Mouse (Mus musculus) cortical plate, adult 2 months (tissue): ENCODE measurements around the gene Sycp2l. TPM values are rescaled to one million over a fixed set of nuclear protein-coding genes. Genes with fewer than 3 reads are reported as not detected.
A peak's percentile ranks its signal among the peaks of the same experiment; 100 is the strongest.

Source experiments
- H3K27ac ChIP-seq: fragments of 200-500 bp; 2 replicates; pipeline ENCODE4 v1.5.1; 2012; ENCODE audit warnings: low read length, control low read depth, inconsistent platforms; ENCODE audit not compliant: insufficient read depth
- H3K4me1 ChIP-seq: fragments of 200-500 bp; 2 replicates; pipeline ENCODE4 v1.6.1; 2011; ENCODE audit warnings: low read length; ENCODE audit not compliant: control insufficient read depth, insufficient read depth
- H3K4me3 ChIP-seq: fragments of 200-500 bp; 2 replicates; pipeline ENCODE4 v1.5.1; 2011; ENCODE audit warnings: mild to moderate bottlenecking, low read length, control low read depth; ENCODE audit not compliant: insufficient read depth
- CTCF ChIP-seq: fragments of 200-500 bp; IDR thresholded peaks from 2 replicates; pipeline ENCODE4 v1.5.1; 2011; ENCODE audit warnings: mild to moderate bottlenecking, control low read depth, low read length; ENCODE audit not compliant: insufficient read depth; ENCODE audit errors: extremely low read depth
- POLR2A ChIP-seq: fragments of 200-500 bp; IDR thresholded peaks from 2 replicates; pipeline ENCODE4 v1.6.1; 2011; ENCODE audit warnings: mild to moderate bottlenecking, low read length, control low read depth; ENCODE audit not compliant: insufficient read depth; ENCODE audit errors: extremely low read depth
- polyA plus RNA-seq: library from polyadenylated mRNA; depleted of rRNA; stranded (reverse); fragments of >200 nt; gene quantifications from 2 replicates; pipeline ENCODE4 v1.2.3, GENCODE M21; 2012; rRNA removed

Sycp2l gene
- polyA plus RNA-seq: 0.06 and 0.54 TPM in 2 replicates

- TF ChIP-seq CTCF (no peak), POLR2A (no peak)
- H3K4me1 ChIP-seq: no peaks in the 10 kb centered on the region
- H3K27ac ChIP-seq: no peak within 1 kb of the TSS
- no peak within 1 kb of the TSS for H3K4me3 ChIP-seq
Measured at GRCm38 (mm10) chr13:41113940-41114339, at the start of gene Sycp2l. Gene Sycp2l (plus strand): TSS chr13:41114307.

DNA sequence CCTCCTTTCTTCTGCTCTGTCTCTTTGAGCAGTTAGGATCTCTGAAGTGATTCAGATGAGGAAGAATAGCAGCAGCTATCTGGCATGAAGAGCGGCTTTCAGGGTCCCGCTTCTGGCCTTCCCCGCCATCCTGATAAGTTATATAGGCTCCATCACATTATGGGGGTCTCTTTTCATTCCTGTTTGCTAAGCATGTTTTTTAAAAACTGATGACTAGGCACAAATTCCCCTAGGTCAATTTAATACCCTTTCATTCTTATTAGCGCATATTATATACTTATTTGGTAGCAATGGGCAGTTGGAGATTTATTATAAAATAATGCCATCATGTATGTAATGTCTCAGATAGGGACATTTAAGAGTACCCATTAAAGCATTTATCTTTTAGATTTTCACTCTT lies 46.5 kb upstream of the Sycp2l start:
- Histone ChIP-seq H3K4me3 (no peak overlapping the region), H3K27ac (no peak overlapping the region), H3K4me1 (no peaks in the 10 kb centered on the region)
- no peak for TF ChIP-seq POLR2A
- TF ChIP-seq CTCF: no peak

- Histone ChIP-seq H3K4me3 (no peak overlapping the region), H3K27ac (no peak overlapping the region)
- TF ChIP-seq POLR2A (no peak), CTCF (no peak)
Measured at GRCm38 (mm10) chr13:41071617-41072016, 42.5 kb upstream of the Sycp2l start.

GRCm38 (mm10) chr13:41073819-41074218 lies 40.3 kb upstream of the Sycp2l start:
- Histone ChIP-seq H3K4me3 (no peak overlapping the region), H3K4me1 (no peaks in the 10 kb centered on the region), H3K27ac (no peak overlapping the region)
- TF ChIP-seq POLR2A: no peak
- no peak for TF ChIP-seq CTCF

More at GRCm38 (mm10) chr13:41071617-41072016, 42.5 kb upstream of the Sycp2l start:
- H3K4me1 ChIP-seq: no peaks in the 10 kb centered on the region

DNA sequence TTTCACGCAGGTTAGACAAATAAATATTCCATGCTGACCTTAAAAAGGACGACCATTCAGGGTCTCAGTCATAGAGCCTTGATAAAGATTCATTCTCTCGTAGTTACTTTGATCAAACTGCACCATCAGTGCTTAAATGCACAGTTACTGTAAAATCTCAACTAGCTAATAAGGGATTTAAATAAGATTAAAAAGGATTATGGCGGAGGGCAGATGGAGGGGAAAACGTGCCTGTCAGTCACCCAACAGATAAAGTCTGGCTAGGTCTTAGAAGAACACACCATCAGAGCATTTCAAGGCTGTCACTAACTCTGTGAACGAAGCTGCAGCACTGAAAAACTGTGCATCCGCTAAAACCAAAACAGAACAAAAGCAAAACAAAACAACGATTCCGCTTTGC lies 36.2 kb upstream of the Sycp2l start:
- H3K4me3 ChIP-seq: no peak overlapping the region
- no peak overlapping the region for H3K27ac ChIP-seq
- H3K4me1 ChIP-seq: 0 out of 2 replicates have a peak, but pooled peaks cover 1% of the 10 kb centered on the region
- TF ChIP-seq CTCF: no peak
- no peak for TF ChIP-seq POLR2A

- Histone ChIP-seq H3K4me3 (peak overlapping the region; percentile 38), H3K4me1 (0 out of 2 replicates have a peak, but pooled peaks cover 1% of the 10 kb centered on the region), H3K27ac (no peak overlapping the region)
- no peak for TF ChIP-seq POLR2A
- no peak for TF ChIP-seq CTCF
Measured at GRCm38 (mm10) chr13:41078690-41079420, 35.3 kb upstream of the Sycp2l start.

GRCm38 (mm10) chr13:41079421-41079780 lies 34.7 kb upstream of the Sycp2l start, which contains the start of gene Mak:
Gene Mak (minus strand): TSS chr13:41079706.
- peak within 1 kb of the TSS; percentile 38 for H3K4me3 ChIP-seq
- TF ChIP-seq POLR2A: no peak
- no peak within 1 kb of the TSS for H3K27ac ChIP-seq
- H3K4me1 ChIP-seq: 0 out of 2 replicates have a peak, but pooled peaks cover 1% of the 10 kb centered on the region

GRCm38 (mm10) chr13:41079859-41080258 lies 34.2 kb upstream of the Sycp2l start:
- Histone ChIP-seq H3K4me3 (peak overlapping the region; percentile 38; the same call in 1 of the 2 replicates), H3K27ac (no peak overlapping the region), H3K4me1 (0 out of 2 replicates have a peak, but pooled peaks cover 1% of the 10 kb centered on the region)
- TF ChIP-seq POLR2A: no peak
- no peak for TF ChIP-seq CTCF

DNA sequence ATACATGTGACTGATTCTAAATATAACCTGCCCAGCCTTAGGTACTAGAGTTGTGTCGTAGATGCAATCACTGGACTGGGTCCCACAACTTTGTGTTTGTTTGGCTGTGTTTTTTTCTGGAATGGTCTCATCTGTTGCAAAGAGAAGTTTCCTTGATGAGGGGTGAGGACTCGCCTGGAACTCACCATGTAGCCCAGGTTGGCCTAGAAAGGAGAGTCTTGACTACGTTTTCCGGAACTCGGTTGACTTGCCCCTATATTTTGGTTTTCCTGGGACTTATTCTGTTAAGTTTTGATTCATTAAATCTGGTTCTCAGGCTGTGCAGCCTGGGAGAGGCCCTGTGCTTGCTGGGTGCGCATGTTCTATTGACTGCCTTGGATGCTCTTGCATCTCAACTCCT lies 33.4 kb upstream of the Sycp2l start:
- no peak for TF ChIP-seq CTCF
- no peak for TF ChIP-seq POLR2A
- H3K4me3 ChIP-seq: no peak overlapping the region
- no peak overlapping the region for H3K27ac ChIP-seq
- H3K4me1 ChIP-seq: 0 out of 2 replicates have a peak, but pooled peaks cover 1% of the 10 kb centered on the region

- H3K27ac ChIP-seq: no peak overlapping the region
- 0 out of 2 replicates have a peak, but pooled peaks cover 1% of the 10 kb centered on the region for H3K4me1 ChIP-seq
- no peak overlapping the region for H3K4me3 ChIP-seq
- TF ChIP-seq POLR2A (no peak), CTCF (no peak)
Measured at GRCm38 (mm10) chr13:41084521-41084920, 29.6 kb upstream of the Sycp2l start.

GRCm38 (mm10) chr13:41085140-41085539 lies 29.0 kb upstream of the Sycp2l start:
- H3K4me3 ChIP-seq: no peak overlapping the region
- no peak overlapping the region for H3K27ac ChIP-seq
- H3K4me1 ChIP-seq: no peaks in the 10 kb centered on the region
- TF ChIP-seq POLR2A (no peak), CTCF (peak; percentile 25; the same call in 1 of the 2 replicates)
